Mouse (Mus musculus): ENCODE results near the gene Uba2.

DNA sequence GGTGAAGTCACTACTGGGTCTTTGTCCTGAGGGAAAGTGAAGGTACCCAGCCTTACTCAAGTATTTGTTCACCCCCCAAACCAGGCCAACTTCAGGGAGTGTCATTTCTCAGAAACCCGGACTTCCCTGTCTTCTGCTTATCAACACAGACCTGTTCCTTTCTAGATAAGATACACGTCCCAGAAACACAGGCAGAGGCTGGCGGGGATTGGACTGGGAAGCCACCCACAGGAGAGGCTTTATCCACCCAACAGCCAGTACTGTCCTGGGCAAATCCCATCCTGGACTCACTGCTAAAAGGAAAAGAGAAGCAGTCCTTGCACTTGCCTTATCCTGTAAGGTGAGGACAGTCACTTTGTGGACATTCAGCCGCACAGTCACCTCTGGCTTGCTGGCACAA lies 22.2 kb downstream of the Uba2 start:
- TF ChIP-seq CTCF (IDR thresholded peaks at IDR 0.05; ENCODE audit: borderline replicate concordance, control insufficient read depth, extremely low read depth, insufficient read depth, low read length, poor library complexity) (no peak), POLR2A (IDR thresholded peaks at IDR 0.05; ENCODE audit: control insufficient read depth, extremely low read depth, insufficient read depth, low read length, poor library complexity) (no peak)

Measured in thymus, adult 2 months (tissue).